Mouse (Mus musculus): ENCODE measurements around the gene Gm7714.
"Not testable (repeated sequence)": the region's sequence is repeated elsewhere in the genome, so short reads cannot be mapped to it uniquely, and the experiment has no call there.

GRCm38 (mm10) chr5:88311307-88311706 lies 42.6 kb downstream of the Gm7714 start:
- not testable (repeated sequence) for TF ChIP-seq CTCF, EP300 (IDR thresholded peaks at IDR 0.05; ENCODE audit: low read depth)
